Mouse (Mus musculus) liver, embryonic 13.5 days (tissue): ENCODE measurements around the gene Vrtn. TPM values are rescaled to one million over a fixed set of nuclear protein-coding genes. Genes with fewer than 3 reads are reported as not detected.

Experiments used
- ATAC-seq: fragments of 200-750 bp; cut with Nextera tagmentation; 2 replicates; pipeline ENCODE4 v1.8.0; 2017; ENCODE audit warnings: low read depth, mild to moderate bottlenecking, moderate number of reproducible peaks, moderate library complexity
- DNase-seq: peaks from one replicate; pipeline ENCODE4 v3.0.0; 2022
- H3K27ac ChIP-seq: fragments of 300-500 bp; sonication (generic); 2 replicates; pipeline ENCODE4 v1.5.1; 2015; ENCODE audit warnings: moderate library complexity, mild to moderate bottlenecking, inconsistent platforms
- H3K27me3 ChIP-seq: fragments of 300-500 bp; sonication (generic); 2 replicates; pipeline ENCODE4 v1.6.1; 2015; ENCODE audit warnings: mild to moderate bottlenecking, inconsistent platforms
- H3K36me3 ChIP-seq: fragments of 300-500 bp; sonication (generic); 2 replicates; pipeline ENCODE4 v1.6.1; 2015; ENCODE audit warnings: mild to moderate bottlenecking, inconsistent platforms
- H3K4me1 ChIP-seq: fragments of 300-500 bp; sonication (generic); replicated peaks from 2 replicates; pipeline ENCODE4 v1.6.1; 2015; ENCODE audit warnings: inconsistent platforms
- H3K4me2 ChIP-seq: fragments of 300-500 bp; sonication (generic); 2 replicates; pipeline ENCODE4 v1.6.1; 2015; ENCODE audit warnings: inconsistent platforms, mild to moderate bottlenecking, moderate library complexity
- H3K4me3 ChIP-seq: fragments of 300-500 bp; sonication (generic); replicated peaks from 2 replicates; pipeline ENCODE4 v1.5.1; 2015; ENCODE audit warnings: mild to moderate bottlenecking, inconsistent platforms
- H3K9ac ChIP-seq: fragments of 300-500 bp; sonication (generic); 2 replicates; pipeline ENCODE4 v1.6.1; 2015; ENCODE audit warnings: mild to moderate bottlenecking, inconsistent platforms
- H3K9me3 ChIP-seq: fragments of 300-500 bp; sonication (generic); replicated peaks from 2 replicates; pipeline ENCODE4 v1.6.1; 2016; ENCODE audit warnings: inconsistent platforms
- WGBS: fragments of 180-500 bp; shearing (Covaris S2); methylation state at CpG from one replicate; pipeline ENCODE4 v1.1.7; 2015; ENCODE audit not compliant: insufficient replicate concordance; 5-methylcytosine and 5-hydroxymethylcytosine counted together
- polyA plus RNA-seq: library from polyadenylated mRNA; unstranded; fragments of >200 nt; fragmentation: Nextera tagmentation; extraction: Ambion mirVana; gene quantifications from 2 replicates; pipeline ENCODE4 v1.2.1, GENCODE M21; 2015

Gene Vrtn
- polyA plus RNA-seq, 1 experiment from 2014 or later, result not detected

GRCm38 (mm10) chr12:84625116-84625515 is 15.7 kb upstream of the Vrtn start:
- no peaks in the 10 kb centered on the region for H3K4me1 ChIP-seq
- H3K9me3 ChIP-seq, result no peaks in the 10 kb centered on the region
- H3K27ac ChIP-seq, result no peak overlapping the region
- no peaks in the 10 kb centered on the region for H3K36me3 ChIP-seq
- H3K9ac ChIP-seq, result no peak overlapping the region
- no peak overlapping the region for H3K4me2 ChIP-seq
- DNase-seq (no peak), ATAC-seq (no peak)
- H3K27me3 ChIP-seq, result peaks cover 37% of the 10 kb centered on the region
- H3K4me3 ChIP-seq, result no peak overlapping the region
- WGBS, result 14% methylated on average over 9 of the region's 9 CpGs

- DNase-seq (no peak), ATAC-seq (no peak)
- Histone ChIP-seq H3K27me3 (peaks cover 4% of the 10 kb centered on the region; the same call in 1 of the 2 replicates), H3K4me2 (no peak overlapping the region), H3K9ac (no peak overlapping the region), H3K27ac (no peak overlapping the region), H3K4me3 (no peak overlapping the region), H3K9me3 (no peaks in the 10 kb centered on the region), H3K4me1 (no peaks in the 10 kb centered on the region), H3K36me3 (no peaks in the 10 kb centered on the region)
- whole genome bisulfite sequencing, result 40% methylated on average over 3 of the region's 3 CpGs
These were observed 9.0 kb upstream of the Vrtn start for GRCm38 (mm10) chr12:84631867-84632266.

GRCm38 (mm10) chr12:84640253-84640652 is 566 bp upstream of the Vrtn start:
- H3K4me1 ChIP-seq, result no peaks in the 10 kb centered on the region
- peaks cover 53% of the 10 kb centered on the region for H3K27me3 ChIP-seq
- H3K9ac ChIP-seq, result no peak overlapping the region
- ATAC-seq (no peak), DNase-seq (no peak)
- no peaks in the 10 kb centered on the region for H3K36me3 ChIP-seq
- H3K9me3 ChIP-seq, result no peaks in the 10 kb centered on the region
- H3K4me2 ChIP-seq, result no peak overlapping the region
- H3K27ac ChIP-seq, result no peak overlapping the region
- 18% methylated on average over 6 of the region's 6 CpGs for WGBS
- no peak overlapping the region for H3K4me3 ChIP-seq

- ATAC-seq, result no peak
- Histone ChIP-seq H3K9ac (no peak overlapping the region), H3K36me3 (no peaks in the 10 kb centered on the region), H3K4me1 (peaks cover 10% of the 10 kb centered on the region), H3K9me3 (no peaks in the 10 kb centered on the region), H3K4me3 (no peak overlapping the region), H3K27ac (no peak overlapping the region), H3K27me3 (peaks cover 6% of the 10 kb centered on the region; the same call in 1 of the 2 replicates), H3K4me2 (no peak overlapping the region)
- DNase-seq, result no peak
- 82% methylated on average over 13 of the region's 13 CpGs for WGBS
These were observed 9.4 kb downstream of the Vrtn start for GRCm38 (mm10) chr12:84650234-84650633.

- Histone ChIP-seq H3K4me1 (peaks cover 10% of the 10 kb centered on the region), H3K9me3 (no peaks in the 10 kb centered on the region), H3K36me3 (no peaks in the 10 kb centered on the region), H3K4me3 (no peak overlapping the region), H3K27ac (no peak overlapping the region), H3K4me2 (no peak overlapping the region), H3K27me3 (peaks cover 6% of the 10 kb centered on the region; the same call in 1 of the 2 replicates), H3K9ac (no peak overlapping the region)
- ATAC-seq (no peak), DNase-seq (peak; percentile 37)
- WGBS, result 18% methylated on average over 3 of the region's 3 CpGs
These were observed 13.1 kb downstream of the Vrtn start for GRCm38 (mm10) chr12:84653912-84654311.

- DNase-seq (no peak), ATAC-seq (no peak)
- Histone ChIP-seq H3K9ac (no peak overlapping the region), H3K4me3 (no peak overlapping the region), H3K9me3 (no peaks in the 10 kb centered on the region), H3K4me1 (no peaks in the 10 kb centered on the region), H3K36me3 (no peaks in the 10 kb centered on the region), H3K27ac (no peak overlapping the region), H3K4me2 (no peak overlapping the region), H3K27me3 (peaks cover 9% of the 10 kb centered on the region)
- 66% methylated on average over 3 of the region's 3 CpGs for WGBS
These were observed 29.7 kb downstream of the Vrtn start for GRCm38 (mm10) chr12:84670555-84670954.

GRCm38 (mm10) chr12:84671646-84672045 is 30.8 kb downstream of the Vrtn start:
- H3K4me3 ChIP-seq, result no peak overlapping the region
- no peak for ATAC-seq
- H3K9me3 ChIP-seq, result no peaks in the 10 kb centered on the region
- H3K27ac ChIP-seq, result no peak overlapping the region
- no peak for DNase-seq
- no peak overlapping the region for H3K9ac ChIP-seq
- WGBS, result 18% methylated on average over 10 of the region's 10 CpGs
- no peaks in the 10 kb centered on the region for H3K36me3 ChIP-seq
- H3K4me2 ChIP-seq, result no peak overlapping the region
- peaks cover 9% of the 10 kb centered on the region for H3K27me3 ChIP-seq
- H3K4me1 ChIP-seq, result no peaks in the 10 kb centered on the region

- no peak overlapping the region for H3K9ac ChIP-seq
These were observed 34.1 kb downstream of the Vrtn start for GRCm38 (mm10) chr12:84674666-84675526.

GRCm38 (mm10) chr12:84676011-84676410 is 35.2 kb downstream of the Vrtn start:
- 55% methylated on average over 3 of the region's 3 CpGs for WGBS
- no peak overlapping the region for H3K9ac ChIP-seq
- no peak overlapping the region for H3K27ac ChIP-seq
- H3K27me3 ChIP-seq, result peaks cover 19% of the 10 kb centered on the region
- no peaks in the 10 kb centered on the region for H3K9me3 ChIP-seq
- H3K36me3 ChIP-seq, result no peaks in the 10 kb centered on the region
- no peak overlapping the region for H3K4me2 ChIP-seq
- no peak for DNase-seq
- H3K4me3 ChIP-seq, result no peak overlapping the region
- no peak for ATAC-seq
- no peaks in the 10 kb centered on the region for H3K4me1 ChIP-seq

More at GRCm38 (mm10) chr12:84674666-84675526, 34.1 kb downstream of the Vrtn start:
- Histone ChIP-seq H3K9me3 (no peaks in the 10 kb centered on the region), H3K4me3 (no peak overlapping the region), H3K36me3 (no peaks in the 10 kb centered on the region), H3K27ac (no peak overlapping the region), H3K4me2 (no peak overlapping the region), H3K4me1 (no peaks in the 10 kb centered on the region), H3K27me3 (peaks cover 9% of the 10 kb centered on the region)
- no peak for DNase-seq
- 39% methylated on average over 14 of the region's 14 CpGs for WGBS
- no peak for ATAC-seq

GRCm38 (mm10) chr12:84684569-84684968 is 43.8 kb downstream of the Vrtn start:
- DNase-seq (no peak), ATAC-seq (no peak)
- Histone ChIP-seq H3K4me1 (no peaks in the 10 kb centered on the region), H3K27me3 (peaks cover 19% of the 10 kb centered on the region), H3K4me2 (no peak overlapping the region), H3K27ac (no peak overlapping the region), H3K9me3 (no peaks in the 10 kb centered on the region), H3K9ac (no peak overlapping the region), H3K36me3 (no peaks in the 10 kb centered on the region), H3K4me3 (no peak overlapping the region)
- 45% methylated on average over 7 of the region's 7 CpGs for WGBS

- H3K27ac ChIP-seq, result no peak overlapping the region
- no peak for ATAC-seq
- H3K4me1 ChIP-seq, result no peaks in the 10 kb centered on the region
- no peaks in the 10 kb centered on the region for H3K9me3 ChIP-seq
- WGBS, result 47% methylated on average over 4 of the region's 4 CpGs
- 0 out of 2 replicates have a peak, but pooled peaks cover 6% of the 10 kb centered on the region for H3K27me3 ChIP-seq
- H3K4me2 ChIP-seq, result no peak overlapping the region
- H3K9ac ChIP-seq, result no peak overlapping the region
- no peak overlapping the region for H3K4me3 ChIP-seq
- no peak for DNase-seq
- H3K36me3 ChIP-seq, result no peaks in the 10 kb centered on the region
These were observed 45.4 kb downstream of the Vrtn start for GRCm38 (mm10) chr12:84686176-84686575.

GRCm38 (mm10) chr12:84687531-84687930 is 46.7 kb downstream of the Vrtn start:
- 76% methylated on average over 4 of the region's 4 CpGs for WGBS
- Histone ChIP-seq H3K4me3 (no peak overlapping the region), H3K4me1 (no peaks in the 10 kb centered on the region), H3K4me2 (no peak overlapping the region), H3K9ac (no peak overlapping the region), H3K27ac (no peak overlapping the region), H3K36me3 (no peaks in the 10 kb centered on the region), H3K9me3 (no peaks in the 10 kb centered on the region), H3K27me3 (no peaks in the 10 kb centered on the region)
- ATAC-seq (no peak), DNase-seq (no peak)
